Mouse (Mus musculus) cortical plate, adult 2 months (tissue): ENCODE data around the gene Efna1.

Experiments
- CTCF ChIP-seq: fragments of 200-500 bp; IDR thresholded peaks from 2 replicates; pipeline ENCODE4 v1.5.1; 2011; ENCODE audit warnings: mild to moderate bottlenecking, control low read depth, low read length; ENCODE audit not compliant: insufficient read depth; ENCODE audit errors: extremely low read depth
- POLR2A ChIP-seq: fragments of 200-500 bp; IDR thresholded peaks from 2 replicates; pipeline ENCODE4 v1.6.1; 2011; ENCODE audit warnings: mild to moderate bottlenecking, low read length, control low read depth; ENCODE audit not compliant: insufficient read depth; ENCODE audit errors: extremely low read depth

GRCm38 (mm10) chr3:89322514-89323165 lies 41.7 kb upstream of the Efna1 start, which contains the start of gene Efna3:
- no peak for TF ChIP-seq CTCF
- TF ChIP-seq POLR2A: peak; percentile 17; the same call in 1 of the 2 replicates
